Mouse (Mus musculus) hindbrain, embryonic 12.5 days (tissue): Measurements from ENCODE around the gene Fmo3. TPM values are rescaled to one million over a fixed set of nuclear protein-coding genes. Genes with fewer than 3 reads are reported as not detected.

Source experiments
- ATAC-seq: fragments of 200-750 bp; cut with Nextera tagmentation; 2 replicates; pipeline ENCODE4 v1.8.0; 2017; ENCODE audit warnings: moderate TSS enrichment; ENCODE audit not compliant: low FRiP score
- H3K27ac ChIP-seq: fragments of 300-500 bp; sonication (generic); 2 replicates; pipeline ENCODE4 v1.5.1; 2016; ENCODE audit warnings: mild to moderate bottlenecking
- H3K27me3 ChIP-seq: fragments of 300-500 bp; sonication (generic); 2 replicates; pipeline ENCODE4 v1.6.1; 2016; ENCODE audit warnings: mild to moderate bottlenecking
- H3K36me3 ChIP-seq: fragments of 300-500 bp; sonication (generic); 2 replicates; pipeline ENCODE4 v1.6.1; 2016; ENCODE audit warnings: mild to moderate bottlenecking
- H3K4me1 ChIP-seq: fragments of 300-500 bp; sonication (generic); 2 replicates; pipeline ENCODE4 v1.6.1; 2016
- H3K4me2 ChIP-seq: fragments of 300-500 bp; sonication (generic); replicated peaks from 2 replicates; pipeline ENCODE4 v1.6.1; 2016; ENCODE audit warnings: mild to moderate bottlenecking
- H3K4me3 ChIP-seq: fragments of 300-500 bp; sonication (generic); 2 replicates; pipeline ENCODE4 v1.5.1; 2016; ENCODE audit warnings: mild to moderate bottlenecking
- H3K9ac ChIP-seq: fragments of 300-500 bp; sonication (generic); 2 replicates; pipeline ENCODE4 v1.6.1; 2016; ENCODE audit warnings: mild to moderate bottlenecking, moderate library complexity
- H3K9me3 ChIP-seq: fragments of 300-500 bp; sonication (generic); replicated peaks from 2 replicates; pipeline ENCODE4 v1.6.1; 2016; ENCODE audit warnings: mild to moderate bottlenecking
- WGBS: fragments of 180-500 bp; shearing (Covaris S2); methylation state at CpG from one replicate; pipeline ENCODE4 v1.1.7; 2016; 5-methylcytosine and 5-hydroxymethylcytosine counted together
- polyA plus RNA-seq: library from polyadenylated mRNA; unstranded; fragments of >200 nt; fragmentation: Nextera tagmentation; extraction: Ambion mirVana; gene quantifications from 2 replicates; pipeline ENCODE4 v1.2.1, GENCODE M21; 2016

The Fmo3 gene
- not detected in 2 replicates for polyA plus RNA-seq

DNA sequence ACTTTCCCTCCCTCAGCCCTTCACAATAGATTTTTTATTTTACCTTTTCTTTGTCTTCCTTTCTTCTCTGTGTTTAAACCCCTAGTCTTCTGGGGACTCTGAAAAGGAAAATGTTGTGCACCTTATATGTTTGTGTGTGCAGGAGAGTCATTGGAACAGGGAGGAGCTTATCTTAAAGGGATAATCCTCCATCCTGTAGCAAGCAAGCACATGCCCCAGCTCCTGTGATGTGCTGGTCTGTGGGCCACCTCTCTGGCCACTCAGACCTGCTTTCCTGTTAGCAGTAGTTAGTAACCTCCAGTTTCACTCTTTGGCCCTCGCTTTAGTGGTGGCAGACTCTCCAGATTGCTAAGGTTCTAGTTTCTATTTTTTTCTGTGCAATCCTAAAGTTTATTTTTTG, at the start of gene Fmo3:
TSS of gene Fmo3 (minus strand) at position 101 of the 400 bp plus-strand sequence.
- Histone ChIP-seq H3K27ac (no peak within 1 kb of the TSS), H3K9me3 (no peaks in the 10 kb centered on the region), H3K4me1 (no peaks in the 10 kb centered on the region), H3K4me2 (no peak within 1 kb of the TSS), H3K27me3 (no peaks in the 10 kb centered on the region), H3K4me3 (no peak within 1 kb of the TSS), H3K9ac (no peak within 1 kb of the TSS), H3K36me3 (no peaks in the 10 kb centered on the region)
- 85% methylated on average over 1 of the region's 1 CpGs for WGBS
- ATAC-seq, result no peak

GRCm38 (mm10) chr1:163023075-163023474, 38.7 kb upstream of the Fmo3 start:
- no peak for ATAC-seq
- no peaks in the 10 kb centered on the region for H3K9me3 ChIP-seq
- H3K27ac ChIP-seq, result no peak overlapping the region
- no peaks in the 10 kb centered on the region for H3K36me3 ChIP-seq
- no peak overlapping the region for H3K4me3 ChIP-seq
- no peak overlapping the region for H3K9ac ChIP-seq
- no peak overlapping the region for H3K4me2 ChIP-seq
- H3K27me3 ChIP-seq, result no peaks in the 10 kb centered on the region
- no peaks in the 10 kb centered on the region for H3K4me1 ChIP-seq

DNA sequence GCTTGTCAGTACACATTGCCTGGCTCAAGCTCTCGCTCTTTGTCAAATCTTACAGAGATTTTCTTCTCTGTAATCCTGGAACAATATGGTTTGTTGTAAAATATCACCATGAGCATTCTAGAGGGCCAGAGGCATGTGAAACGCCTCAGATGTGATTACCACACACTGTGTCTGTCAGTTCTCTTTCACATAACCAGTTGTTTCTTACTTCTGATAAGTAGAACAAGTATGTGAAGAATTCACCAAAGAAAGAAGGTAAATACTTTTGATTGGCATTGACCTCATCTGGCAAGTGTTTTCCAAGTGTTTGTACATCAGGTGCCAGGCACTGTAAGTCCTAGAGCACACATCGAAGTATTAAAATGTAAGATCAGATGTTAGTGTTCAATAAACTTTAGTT, 24.9 kb upstream of the Fmo3 start:
- H3K9me3 ChIP-seq, result no peaks in the 10 kb centered on the region
- H3K4me1 ChIP-seq, result no peaks in the 10 kb centered on the region
- no peak for ATAC-seq
- WGBS, result 72% methylated on average over 3 of the region's 3 CpGs
- H3K4me2 ChIP-seq, result no peak overlapping the region
- no peak overlapping the region for H3K27ac ChIP-seq
- no peaks in the 10 kb centered on the region for H3K27me3 ChIP-seq
- no peak overlapping the region for H3K4me3 ChIP-seq
- no peak overlapping the region for H3K9ac ChIP-seq
- no peaks in the 10 kb centered on the region for H3K36me3 ChIP-seq

- H3K36me3 ChIP-seq, result no peaks in the 10 kb centered on the region
- H3K27ac ChIP-seq, result no peak overlapping the region
- H3K4me2 ChIP-seq, result no peak overlapping the region
- H3K27me3 ChIP-seq, result no peaks in the 10 kb centered on the region
- H3K9ac ChIP-seq, result no peak overlapping the region
- no peak overlapping the region for H3K4me3 ChIP-seq
- WGBS, result 93% methylated on average over 2 of the region's 2 CpGs
- no peak for ATAC-seq
- no peaks in the 10 kb centered on the region for H3K9me3 ChIP-seq
- no peaks in the 10 kb centered on the region for H3K4me1 ChIP-seq
Measured at GRCm38 (mm10) chr1:163003496-163003895, 19.2 kb upstream of the Fmo3 start.

DNA sequence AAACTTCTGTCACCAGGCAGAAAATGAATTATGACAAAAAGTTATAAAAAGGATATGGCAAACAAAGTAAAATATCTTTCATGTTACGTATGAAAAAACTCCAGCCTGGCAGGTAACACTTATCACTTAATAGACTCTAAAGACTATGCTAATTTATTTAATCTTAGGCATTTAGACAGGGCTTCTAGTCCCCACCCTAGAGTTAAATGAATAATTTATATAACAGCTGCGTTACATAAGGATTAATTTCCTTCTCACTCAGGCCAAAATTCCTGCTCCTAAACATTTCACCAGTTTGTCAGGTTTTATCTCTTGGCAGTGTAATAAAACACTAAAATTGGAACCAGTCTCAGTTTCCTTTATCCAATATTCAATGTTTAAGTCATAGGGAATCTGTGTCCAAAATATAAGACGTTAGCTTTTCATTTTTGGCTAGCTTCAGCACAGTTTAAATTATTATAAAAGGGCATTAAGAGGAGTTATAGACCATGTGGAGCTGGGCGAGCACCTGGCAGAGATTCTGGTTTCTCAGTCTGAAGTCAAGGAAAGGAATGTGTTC, 17.0 kb upstream of the Fmo3 start:
- no peaks in the 10 kb centered on the region for H3K4me1 ChIP-seq
- H3K4me2 ChIP-seq, result no peak overlapping the region
- H3K36me3 ChIP-seq, result no peaks in the 10 kb centered on the region
- H3K9me3 ChIP-seq, result no peaks in the 10 kb centered on the region
- H3K9ac ChIP-seq, result no peak overlapping the region
- no peak overlapping the region for H3K27ac ChIP-seq
- WGBS, result 83% methylated on average over 4 of the region's 4 CpGs
- ATAC-seq, result no peak
- no peaks in the 10 kb centered on the region for H3K27me3 ChIP-seq
- no peak overlapping the region for H3K4me3 ChIP-seq

DNA sequence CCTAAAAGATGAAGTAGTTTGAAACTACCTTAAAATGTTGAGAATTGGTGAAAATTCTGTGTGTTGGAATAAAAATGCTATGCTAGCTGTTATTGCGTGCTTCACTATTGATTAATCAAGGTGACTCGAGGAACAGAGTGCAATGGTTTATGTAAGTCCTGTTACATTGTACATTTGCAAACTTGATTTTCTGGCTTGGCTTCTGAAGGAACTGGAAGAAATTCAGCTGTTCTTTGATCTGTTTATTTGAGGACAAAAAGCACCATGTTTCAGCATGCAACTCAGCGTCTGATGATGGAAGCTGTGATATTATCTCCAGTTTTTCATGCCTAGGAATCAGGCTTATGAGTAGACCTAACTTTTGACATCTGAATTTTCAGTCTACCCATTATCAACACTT, 3.2 kb upstream of the Fmo3 start:
- Histone ChIP-seq H3K4me2 (no peak overlapping the region), H3K9ac (no peak overlapping the region), H3K27me3 (no peaks in the 10 kb centered on the region), H3K4me1 (no peaks in the 10 kb centered on the region), H3K4me3 (no peak overlapping the region), H3K9me3 (no peaks in the 10 kb centered on the region), H3K36me3 (no peaks in the 10 kb centered on the region), H3K27ac (no peak overlapping the region)
- 89% methylated on average over 3 of the region's 3 CpGs for WGBS
- no peak for ATAC-seq

DNA sequence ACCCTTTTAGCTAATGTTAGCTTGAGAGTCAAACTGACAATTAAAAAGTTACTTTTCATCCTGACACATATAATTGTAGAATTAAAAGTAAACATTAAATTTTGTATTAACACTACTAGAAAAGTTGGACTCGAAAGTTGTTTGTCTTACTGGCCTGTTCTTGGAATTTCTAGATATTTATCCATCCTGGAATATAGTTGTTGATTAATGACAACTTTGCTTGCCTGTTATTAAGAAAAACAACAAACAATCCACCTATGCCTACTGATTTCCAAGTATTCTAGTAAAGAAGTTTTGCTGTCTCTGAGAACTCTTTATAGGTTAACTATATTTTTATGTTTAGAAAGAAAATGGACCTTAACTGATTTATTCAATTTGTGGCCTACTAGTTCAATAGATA, 2.4 kb upstream of the Fmo3 start:
- Histone ChIP-seq H3K27me3 (no peaks in the 10 kb centered on the region), H3K4me2 (no peak overlapping the region), H3K9me3 (no peaks in the 10 kb centered on the region), H3K9ac (no peak overlapping the region), H3K4me3 (no peak overlapping the region), H3K4me1 (no peaks in the 10 kb centered on the region), H3K27ac (no peak overlapping the region), H3K36me3 (no peaks in the 10 kb centered on the region)
- WGBS, result 95% methylated on average over 1 of the region's 1 CpGs
- no peak for ATAC-seq

- no peak for ATAC-seq
- 91% methylated on average over 2 of the region's 2 CpGs for WGBS
Measured at GRCm38 (mm10) chr1:162986121-162986748, 1.9 kb upstream of the Fmo3 start.

GRCm38 (mm10) chr1:162963556-162963955, 20.8 kb downstream of the Fmo3 start:
- WGBS, result 69% methylated on average over 2 of the region's 2 CpGs
- no peak overlapping the region for H3K4me2 ChIP-seq
- H3K9ac ChIP-seq, result no peak overlapping the region
- H3K27ac ChIP-seq, result no peak overlapping the region
- no peak overlapping the region for H3K4me3 ChIP-seq
- no peaks in the 10 kb centered on the region for H3K36me3 ChIP-seq
- ATAC-seq, result no peak
- H3K27me3 ChIP-seq, result no peaks in the 10 kb centered on the region
- no peaks in the 10 kb centered on the region for H3K4me1 ChIP-seq
- no peaks in the 10 kb centered on the region for H3K9me3 ChIP-seq

More at GRCm38 (mm10) chr1:162986121-162986748, 1.9 kb upstream of the Fmo3 start:
- Histone ChIP-seq H3K36me3 (no peaks in the 10 kb centered on the region), H3K27me3 (no peaks in the 10 kb centered on the region), H3K9me3 (no peaks in the 10 kb centered on the region), H3K4me2 (no peak overlapping the region), H3K27ac (no peak overlapping the region), H3K4me3 (no peak overlapping the region), H3K4me1 (no peaks in the 10 kb centered on the region), H3K9ac (no peak overlapping the region)

DNA sequence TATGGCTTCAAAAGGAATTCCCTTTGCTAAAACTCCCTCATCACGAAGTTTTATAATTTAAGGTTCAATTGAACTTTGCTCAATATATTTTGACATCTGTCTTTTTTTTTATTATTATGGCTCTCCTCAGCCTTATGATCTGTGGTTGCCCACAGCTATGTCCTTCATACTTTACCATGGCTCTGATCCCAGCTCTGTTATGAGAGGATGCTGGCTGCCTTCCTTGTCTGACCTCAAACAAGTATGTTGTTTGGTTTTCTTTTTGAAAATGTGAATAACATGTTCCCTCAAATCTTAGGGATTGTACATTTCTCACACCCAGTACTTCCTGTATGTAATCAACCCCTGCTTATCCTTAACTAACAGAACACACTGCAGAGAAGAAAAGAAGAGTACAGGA, 26.9 kb downstream of the Fmo3 start:
- Histone ChIP-seq H3K4me3 (no peak overlapping the region), H3K9ac (no peak overlapping the region), H3K27me3 (no peaks in the 10 kb centered on the region), H3K4me1 (no peaks in the 10 kb centered on the region), H3K27ac (no peak overlapping the region), H3K9me3 (no peaks in the 10 kb centered on the region), H3K36me3 (no peaks in the 10 kb centered on the region), H3K4me2 (no peak overlapping the region)
- ATAC-seq, result no peak
- 89% methylated on average over 1 of the region's 1 CpGs for WGBS

DNA sequence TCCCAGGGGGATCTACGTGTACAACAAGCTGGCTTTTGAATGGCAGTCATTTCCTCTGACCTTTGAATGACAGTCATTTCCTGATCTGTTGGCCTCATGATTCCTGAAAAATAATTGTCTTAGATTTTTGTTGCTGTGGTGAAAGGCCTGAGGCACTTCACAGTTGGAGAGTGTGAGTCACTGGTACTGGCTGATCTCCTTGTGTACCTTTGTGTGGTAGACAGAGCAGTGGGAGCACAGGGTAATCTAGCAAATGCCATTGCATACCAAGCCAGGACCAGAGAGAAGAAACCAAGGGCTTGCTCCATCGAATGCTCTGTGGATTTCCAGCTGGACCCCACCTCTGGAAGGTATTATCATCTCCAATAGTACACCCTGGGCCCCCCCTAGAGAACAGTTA, 31.2 kb downstream of the Fmo3 start:
- WGBS, result 57% methylated on average over 2 of the region's 2 CpGs

DNA sequence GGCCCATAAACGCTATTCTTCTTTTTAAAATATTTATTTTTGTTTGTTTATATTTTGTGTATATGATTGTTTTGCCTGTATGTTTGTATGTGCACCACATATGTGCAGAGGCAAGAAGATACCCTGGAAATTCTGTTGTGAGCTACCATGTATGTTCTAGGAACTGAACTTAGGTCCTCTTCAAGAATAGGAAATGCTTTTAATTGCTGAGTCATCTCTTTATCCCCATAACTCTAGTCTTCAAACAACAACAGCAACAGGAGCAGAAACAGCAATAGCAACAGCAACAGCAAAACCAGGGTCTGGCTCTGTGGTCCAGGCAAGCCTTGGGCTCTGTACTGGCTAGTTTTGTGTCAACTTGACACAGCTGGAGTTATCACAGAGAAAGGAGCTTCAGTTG, 34.6 kb downstream of the Fmo3 start:
- H3K27me3 ChIP-seq, result no peaks in the 10 kb centered on the region
- H3K4me3 ChIP-seq, result no peak overlapping the region
- H3K4me1 ChIP-seq, result 0 out of 2 replicates have a peak, but pooled peaks cover 2% of the 10 kb centered on the region
- no peak overlapping the region for H3K9ac ChIP-seq
- 87% methylated on average over 1 of the region's 1 CpGs for WGBS
- no peak overlapping the region for H3K27ac ChIP-seq
- H3K36me3 ChIP-seq, result no peaks in the 10 kb centered on the region
- no peak for ATAC-seq
- H3K4me2 ChIP-seq, result no peak overlapping the region
- H3K9me3 ChIP-seq, result no peaks in the 10 kb centered on the region

More for the DNA sequence above, 31.2 kb downstream of the Fmo3 start:
- ATAC-seq, result no peak
- Histone ChIP-seq H3K4me2 (no peak overlapping the region), H3K27ac (no peak overlapping the region), H3K27me3 (no peaks in the 10 kb centered on the region), H3K9ac (no peak overlapping the region), H3K4me3 (no peak overlapping the region), H3K36me3 (no peaks in the 10 kb centered on the region), H3K4me1 (no peaks in the 10 kb centered on the region), H3K9me3 (no peaks in the 10 kb centered on the region)

- Histone ChIP-seq H3K9ac (no peak overlapping the region), H3K4me1 (0 out of 2 replicates have a peak, but pooled peaks cover 2% of the 10 kb centered on the region), H3K4me3 (no peak overlapping the region), H3K27ac (no peak overlapping the region), H3K27me3 (no peaks in the 10 kb centered on the region), H3K9me3 (no peaks in the 10 kb centered on the region), H3K4me2 (no peak overlapping the region), H3K36me3 (no peaks in the 10 kb centered on the region)
- ATAC-seq, result no peak
- 76% methylated on average over 6 of the region's 6 CpGs for WGBS
Measured at GRCm38 (mm10) chr1:162947934-162948333, 36.4 kb downstream of the Fmo3 start.
